Mouse (Mus musculus) gastrocnemius, postnatal 14 days (tissue): ENCODE measurements around the gene Drd5. TPM values are rescaled to one million over a fixed set of nuclear protein-coding genes. Genes with fewer than 3 reads are reported as not detected.

Experiments
- DNase-seq: peaks from one replicate; pipeline ENCODE4 v3.0.0; 2021; ENCODE audit warnings: mixed read lengths
- intact Hi-C: fragments of 180-260 bp; cut with DNase I; formaldehyde crosslinking; loops from one replicate; pipeline ENCODE4 v1.15.1; 2025; ENCODE audit warnings: low total_unique reads
- long read RNA-seq, 2 experiments: library from polyadenylated mRNA; stranded (forward); transcript quantifications; one replicate each; pipeline ENCODE4 v2.0.0; 2021
- total RNA-seq, 2 experiments: library from RNA; stranded (reverse); gene quantifications; 2 replicates each; pipeline ENCODE4 v1.2.3; 2021

Gene Drd5
- total RNA-seq = not detected
- long read RNA-seq, experiment 1 = 0 reads
- long read RNA-seq, experiment 2 = 0 reads

DNA sequence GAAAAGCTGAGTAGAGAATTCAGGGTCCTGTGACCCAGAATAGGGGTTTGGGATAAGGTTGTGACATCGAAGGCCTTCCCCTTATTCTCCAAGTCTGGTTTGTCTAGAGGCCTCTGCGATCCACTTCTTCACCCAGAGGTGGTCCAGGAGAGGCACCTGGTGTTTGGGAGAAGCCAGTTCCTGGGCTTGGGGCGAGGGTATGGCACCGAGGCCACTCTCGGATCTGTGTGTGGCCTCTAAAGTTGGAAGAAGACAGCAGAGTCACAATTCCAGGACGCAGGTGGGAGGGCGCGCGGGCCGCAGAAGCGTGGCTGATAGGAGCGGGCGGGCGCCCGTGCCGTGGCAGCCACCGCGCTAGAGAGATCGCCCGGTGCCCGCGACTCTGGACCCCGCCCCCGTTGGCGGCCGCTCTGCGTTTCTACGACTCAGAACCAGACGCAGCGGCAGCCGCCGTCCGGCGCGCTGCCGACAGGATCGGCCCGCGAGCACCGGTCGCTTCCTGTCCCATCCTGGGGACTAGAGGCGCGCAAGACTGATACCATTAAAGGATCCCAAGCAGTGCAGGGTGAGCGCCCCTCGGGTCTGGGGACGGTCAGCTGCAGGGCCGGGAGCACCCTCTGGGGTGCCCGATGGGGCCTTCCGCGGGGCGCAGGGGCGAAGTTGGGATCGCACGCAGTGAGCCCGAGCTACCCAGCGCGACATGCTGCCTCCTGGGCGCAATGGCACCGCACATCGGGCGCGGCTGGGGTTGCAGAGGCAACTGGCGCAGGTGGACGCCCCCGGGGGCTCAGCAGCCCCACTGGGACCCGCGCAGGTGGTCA lies at the start of gene Drd5:
Gene Drd5, plus strand, starts transcription at position 402 of the 821 bp plus-strand sequence.
- no peak for DNase-seq
- intact Hi-C loops = no loop called here

DNA sequence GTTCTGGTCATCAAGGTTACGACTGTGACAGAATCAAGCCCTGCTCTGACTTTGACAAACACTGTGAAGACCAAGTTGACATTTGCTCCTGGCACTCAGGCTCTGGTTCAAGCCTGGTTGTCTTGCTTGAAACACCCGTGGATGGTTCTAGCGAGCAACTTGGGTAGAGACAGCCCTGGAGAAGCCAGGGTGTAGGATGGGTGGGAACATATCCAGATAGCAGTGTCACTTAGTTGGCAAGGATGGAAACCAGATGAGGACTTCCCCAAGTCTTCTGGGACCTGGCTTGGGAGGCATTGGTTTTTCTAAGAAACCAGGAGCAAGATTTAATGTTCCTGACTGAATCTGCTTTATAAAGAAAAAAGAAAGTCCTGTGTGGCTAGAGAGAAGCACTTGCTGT lies 48.2 kb upstream of the Drd5 start:
- intact Hi-C loops = no loop called here
- no peak for DNase-seq

DNA sequence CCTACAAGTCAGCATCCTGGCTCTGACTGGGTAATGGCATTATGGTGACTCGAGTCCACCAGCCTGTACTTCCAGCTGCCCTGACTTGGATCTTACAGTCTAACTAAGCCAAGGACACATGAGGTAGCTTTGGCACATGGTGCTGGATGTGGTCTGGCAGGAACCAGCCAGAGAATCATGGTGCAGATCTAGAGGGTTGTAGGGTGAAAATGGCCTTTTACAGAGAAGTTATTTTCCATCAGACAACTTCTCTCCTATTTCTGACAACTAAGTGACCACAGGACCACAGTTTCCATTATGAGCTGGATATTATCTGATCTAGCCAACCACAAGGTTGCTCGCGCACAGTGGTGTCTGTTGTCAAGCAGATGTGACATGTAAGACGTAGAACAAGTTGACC lies 45.3 kb upstream of the Drd5 start:
- no peak for DNase-seq
- intact Hi-C loops = no loop called here

DNA sequence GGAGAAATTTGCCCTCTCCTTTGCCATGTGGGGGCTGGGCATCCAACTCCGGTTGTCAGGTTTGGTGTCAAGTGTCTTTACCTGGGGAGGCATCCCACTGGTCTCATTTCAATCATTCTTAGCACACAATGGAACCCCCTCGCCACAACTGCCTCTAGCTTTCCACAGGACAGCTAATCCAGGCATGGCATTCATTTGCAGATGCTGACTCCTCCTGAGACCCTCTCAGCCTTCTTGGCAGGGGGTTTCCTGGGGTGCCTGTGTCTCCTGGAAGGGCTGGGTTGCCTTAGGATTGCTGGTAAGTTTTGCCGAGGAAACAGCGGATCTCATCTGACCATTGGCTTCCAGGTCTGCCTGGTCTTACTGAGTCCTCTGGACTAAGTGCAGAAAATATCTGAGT lies 43.4 kb upstream of the Drd5 start, which contains the start of gene Otop1:
Gene Otop1, plus strand, starts transcription at position 202 of the 400 bp plus-strand sequence.
- intact Hi-C loops = no loop called here
- DNase-seq = no peak

DNA sequence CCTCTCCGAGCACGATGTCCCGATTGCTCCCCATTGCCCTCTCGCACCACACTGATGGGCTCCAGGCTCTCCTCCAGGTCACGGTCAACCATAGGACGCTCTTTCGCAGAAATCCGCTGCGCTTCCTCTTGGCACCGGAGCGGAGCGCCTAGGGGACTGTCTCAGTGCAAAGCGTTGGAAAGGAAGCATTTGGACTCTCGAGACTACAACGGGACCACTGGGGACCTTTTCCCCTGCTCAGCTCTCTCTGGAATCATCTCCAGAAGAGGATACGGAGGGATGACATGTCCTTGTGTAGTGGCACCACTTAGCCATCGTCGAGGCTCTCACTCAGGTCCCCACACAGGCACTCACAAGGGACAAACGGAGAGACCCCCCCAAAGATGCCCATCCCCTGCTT lies 42.7 kb upstream of the Drd5 start:
- DNase-seq = no peak
- intact Hi-C loops = no loop called here

DNA sequence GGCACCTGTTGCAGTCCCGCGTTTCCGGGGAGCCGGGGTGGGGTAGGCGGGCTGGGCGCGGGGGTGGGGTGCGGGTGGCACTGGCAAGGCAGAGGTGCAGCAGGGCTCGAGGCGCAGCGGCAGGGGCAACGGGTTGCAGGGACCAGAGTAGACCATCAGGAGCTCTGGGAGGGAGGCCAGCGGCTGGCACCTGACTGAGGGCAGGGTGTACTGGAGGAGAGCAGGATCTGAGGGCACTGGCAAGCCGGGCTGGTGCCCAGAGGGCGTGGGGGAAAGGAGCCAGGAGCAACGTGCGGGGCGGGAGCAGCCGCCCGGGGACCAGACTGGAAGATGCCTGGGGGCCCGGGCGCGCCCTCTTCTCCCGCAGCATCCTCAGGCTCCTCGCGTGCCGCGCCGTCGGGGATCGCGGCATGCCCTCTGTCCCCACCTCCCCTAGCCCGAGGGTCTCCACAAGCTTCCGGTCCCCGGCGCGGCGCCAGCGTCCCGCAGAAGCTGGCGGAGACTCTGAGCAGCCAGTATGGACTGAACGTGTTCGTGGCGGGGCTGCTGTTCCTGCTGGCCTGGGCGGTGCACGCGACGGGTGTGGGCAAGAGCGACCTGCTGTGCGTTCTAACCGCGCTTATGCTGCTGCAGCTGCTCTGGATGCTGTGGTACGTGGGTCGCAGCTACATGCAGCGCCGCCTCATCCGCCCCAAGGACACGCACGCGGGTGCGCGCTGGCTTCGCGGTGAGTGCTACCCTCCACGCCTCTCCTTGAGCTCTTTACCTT lies 41.9 kb upstream of the Drd5 start:
- no peak for DNase-seq
- intact Hi-C loops = no loop called here

DNA sequence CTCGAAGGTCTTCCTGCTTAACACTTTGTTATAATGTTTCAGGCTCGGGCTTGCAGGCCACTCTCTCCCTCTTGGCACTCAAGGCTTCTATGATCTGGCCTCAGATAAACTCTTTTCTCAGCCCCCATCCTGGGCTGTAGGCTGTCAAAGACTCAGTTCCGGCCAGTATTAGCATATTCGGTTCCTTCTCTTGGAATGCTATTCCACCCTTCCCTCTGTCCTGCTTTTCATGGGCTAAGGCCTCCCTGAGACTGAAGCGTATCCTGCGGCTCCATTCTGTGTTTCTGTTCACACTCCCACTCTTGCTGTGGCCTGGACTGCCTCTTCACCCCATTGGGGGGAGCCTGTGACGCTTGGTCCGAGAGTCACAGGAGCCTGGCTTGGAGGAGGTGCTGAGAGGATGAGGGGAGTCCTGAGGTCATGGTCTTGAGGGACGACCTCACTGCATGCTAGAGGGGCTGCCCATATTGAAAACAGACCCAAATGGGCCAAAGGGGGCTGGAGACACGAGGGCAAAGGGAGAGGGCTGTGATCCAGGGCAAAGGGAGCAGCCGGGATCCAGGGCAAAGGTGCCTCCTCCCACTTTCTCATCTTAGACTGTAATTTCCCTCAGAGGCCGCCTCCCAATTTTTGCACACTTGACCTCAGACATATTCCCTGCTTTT lies 41.1 kb upstream of the Drd5 start:
- intact Hi-C loops = no loop called here

DNA sequence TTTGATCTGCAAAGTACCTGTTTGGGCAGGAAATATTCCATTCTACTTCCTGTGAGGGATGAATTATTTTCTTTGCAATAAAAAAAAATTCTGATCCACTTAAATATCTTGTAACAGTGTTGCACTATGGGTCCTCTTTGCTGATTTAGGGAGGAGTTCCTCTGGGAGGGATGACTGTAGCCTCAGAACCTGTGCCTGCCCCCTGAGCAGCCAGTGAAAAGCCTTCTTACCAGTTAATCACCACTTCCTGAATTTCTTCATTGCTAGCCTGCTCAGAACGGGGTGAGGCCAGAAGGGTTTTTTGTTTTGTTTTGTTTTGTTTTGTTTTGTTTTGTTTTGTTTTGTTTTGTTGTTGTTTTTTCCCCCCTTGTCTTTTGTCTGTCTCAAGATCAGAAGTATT lies 39.1 kb upstream of the Drd5 start:
- intact Hi-C loops = no loop called here

More for the DNA sequence above, 41.1 kb upstream of the Drd5 start:
- no peak for DNase-seq

DNA sequence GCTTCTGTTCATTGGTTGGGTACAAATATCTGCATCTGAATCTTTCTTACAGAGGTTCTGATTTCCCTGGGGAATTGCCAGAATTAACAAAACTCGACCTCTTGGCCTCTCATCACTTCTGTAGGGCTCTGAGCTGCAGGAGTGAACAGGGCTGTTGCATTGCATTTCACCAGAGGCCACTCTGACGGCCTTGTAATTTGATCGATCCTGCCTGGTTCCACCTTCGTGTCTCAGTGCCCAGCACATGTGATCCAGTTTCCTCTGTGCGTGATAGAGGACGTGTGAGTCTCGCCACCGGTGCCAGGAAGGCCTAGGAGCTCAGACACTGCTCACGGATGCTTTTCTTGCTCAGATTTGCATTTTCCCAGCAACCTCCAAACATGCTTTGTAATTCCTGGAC lies 33.4 kb upstream of the Drd5 start:
- DNase-seq = no peak
- intact Hi-C loops = no loop called here

More for the DNA sequence above, 39.1 kb upstream of the Drd5 start:
- no peak for DNase-seq

DNA sequence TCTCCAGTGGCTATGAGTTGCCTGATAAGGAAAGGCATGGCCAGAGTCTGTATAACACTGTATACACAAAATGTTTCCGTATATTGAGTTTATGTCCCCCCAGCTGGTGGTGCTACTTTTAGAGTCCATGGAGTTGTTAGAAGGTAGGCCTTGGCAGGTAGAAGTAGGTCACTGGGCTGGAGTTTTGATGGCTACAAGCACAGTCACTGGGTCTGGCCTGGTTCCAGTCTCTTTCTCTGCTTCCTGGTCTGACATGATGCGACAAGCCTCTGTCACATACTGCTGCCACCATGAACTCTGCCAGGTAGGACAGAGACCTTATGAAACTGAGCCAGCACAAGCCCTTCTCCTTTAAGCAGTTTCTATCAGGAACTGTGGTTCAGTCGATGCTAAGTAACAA lies 30.7 kb upstream of the Drd5 start:
- intact Hi-C loops = no loop called here

DNA sequence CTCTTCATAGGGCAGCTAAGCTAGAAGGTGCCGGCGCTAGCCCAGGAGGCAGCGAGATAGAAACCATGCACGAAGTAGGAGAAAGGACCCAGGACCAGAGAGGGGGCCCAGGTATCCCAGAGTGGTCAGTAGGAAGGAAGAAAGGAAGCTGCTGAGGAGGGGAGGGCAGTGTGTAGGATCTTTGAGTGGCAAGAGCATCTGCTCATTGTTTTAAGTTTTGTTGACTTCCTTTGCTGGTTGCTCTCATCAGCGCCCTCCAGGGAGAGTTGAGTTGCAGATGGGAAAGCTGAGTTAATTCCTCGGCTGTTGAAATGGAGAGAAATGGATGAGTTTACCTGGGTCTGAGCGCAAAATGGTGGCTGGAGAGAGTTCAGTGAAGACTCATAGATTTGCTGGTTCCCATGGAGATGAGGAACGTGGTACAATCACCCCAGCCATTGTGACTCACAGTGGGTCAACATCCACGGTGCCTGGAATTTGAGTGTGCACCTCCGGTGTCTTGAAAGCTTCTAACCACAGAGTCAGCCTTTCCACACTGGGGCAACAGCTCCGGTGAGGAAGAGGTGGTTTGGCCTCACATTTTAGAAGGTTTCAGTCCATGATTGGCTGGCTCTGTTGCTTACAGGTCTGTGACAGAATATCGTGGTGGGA lies 17.3 kb upstream of the Drd5 start:
- no peak for DNase-seq
- intact Hi-C loops = no loop called here

More for the DNA sequence above, 30.7 kb upstream of the Drd5 start:
- DNase-seq = no peak

DNA sequence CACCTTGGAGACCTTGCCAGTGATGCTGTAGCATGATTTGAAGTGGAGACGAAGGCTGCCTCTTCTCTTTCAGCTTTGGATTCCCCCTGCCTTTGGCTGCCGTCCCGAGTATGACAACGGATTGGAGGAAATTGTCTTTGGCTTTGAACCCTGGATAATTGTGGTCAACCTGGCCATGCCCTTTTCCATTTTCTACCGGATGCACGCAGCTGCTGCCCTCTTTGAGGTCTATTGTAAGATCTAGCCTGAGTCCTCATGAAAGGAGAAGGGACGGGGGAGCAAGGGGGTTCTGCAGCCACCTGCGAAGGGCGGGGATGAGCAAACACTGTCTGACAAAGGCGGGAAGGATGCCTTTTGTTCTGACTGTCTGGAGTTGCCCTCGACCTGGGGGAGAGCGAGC lies 16.5 kb upstream of the Drd5 start:
- no peak for DNase-seq
- intact Hi-C loops = no loop called here

DNA sequence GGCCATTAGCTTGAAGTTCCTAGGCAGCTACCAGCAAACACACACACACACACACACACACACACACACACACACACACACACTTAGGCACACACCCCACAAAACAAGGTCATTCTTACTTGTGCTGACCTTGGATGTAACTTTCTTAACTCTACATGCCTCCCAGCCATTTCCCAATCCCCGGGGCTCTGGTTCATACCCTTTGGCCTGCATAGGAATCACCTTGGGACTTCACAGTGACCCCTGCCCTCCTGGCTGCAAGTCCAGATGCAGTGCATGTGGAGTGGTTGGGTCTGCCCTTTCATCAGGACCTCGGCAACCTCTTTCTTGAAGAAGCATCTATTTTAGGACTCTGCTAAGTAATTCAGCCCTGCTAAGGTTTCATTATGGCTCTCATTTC lies 13.9 kb upstream of the Drd5 start:
- intact Hi-C loops = loop anchor here (5.0 kb wide), 2 partner anchors 162 to 327 kb away; no protein-coding TSS in a partner anchor
- no peak for DNase-seq

DNA sequence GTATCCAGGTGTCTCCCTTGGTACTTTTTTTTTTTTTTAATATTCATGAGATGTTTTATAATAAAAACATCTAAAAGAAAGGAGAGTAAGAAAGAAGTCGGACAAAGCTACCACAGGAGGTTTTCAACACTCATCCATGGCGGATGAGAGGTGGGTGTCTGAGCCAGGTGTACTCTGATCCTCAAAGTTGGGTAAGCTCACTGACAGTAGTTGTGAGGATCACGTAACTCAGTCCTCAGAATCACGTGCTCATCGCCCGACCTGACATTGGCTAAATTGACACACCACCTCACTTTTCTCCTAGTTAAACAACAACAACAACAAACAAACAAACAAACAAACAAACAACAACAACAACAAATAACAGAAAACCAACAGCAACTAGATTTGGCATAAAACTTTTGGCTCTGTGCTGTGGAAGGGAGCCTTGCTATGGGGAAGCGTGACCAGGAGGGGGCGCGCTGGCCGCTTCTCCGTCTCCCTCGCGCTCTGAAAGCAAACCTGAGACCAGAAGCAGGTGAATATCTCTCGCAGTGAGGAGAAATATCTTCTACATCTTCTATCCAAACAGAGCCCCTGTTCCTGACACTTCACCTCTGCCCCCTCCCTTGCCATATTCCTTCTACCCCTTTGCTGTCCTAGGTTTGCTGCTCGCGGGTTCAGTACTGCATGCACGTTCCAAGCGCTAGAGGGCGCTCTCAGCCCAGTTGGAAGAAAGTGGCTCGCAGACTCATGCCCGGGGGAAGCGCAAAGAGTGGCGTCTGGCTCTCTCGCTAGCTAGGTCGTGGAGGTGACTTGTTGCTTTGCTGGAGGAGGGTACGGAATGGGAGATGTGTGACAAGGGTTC lies 11.7 kb upstream of the Drd5 start:
- DNase-seq = peak; percentile 85
- intact Hi-C loops = loop anchor here (5.0 kb wide), 2 partner anchors 160 to 325 kb away; no protein-coding TSS in a partner anchor

DNA sequence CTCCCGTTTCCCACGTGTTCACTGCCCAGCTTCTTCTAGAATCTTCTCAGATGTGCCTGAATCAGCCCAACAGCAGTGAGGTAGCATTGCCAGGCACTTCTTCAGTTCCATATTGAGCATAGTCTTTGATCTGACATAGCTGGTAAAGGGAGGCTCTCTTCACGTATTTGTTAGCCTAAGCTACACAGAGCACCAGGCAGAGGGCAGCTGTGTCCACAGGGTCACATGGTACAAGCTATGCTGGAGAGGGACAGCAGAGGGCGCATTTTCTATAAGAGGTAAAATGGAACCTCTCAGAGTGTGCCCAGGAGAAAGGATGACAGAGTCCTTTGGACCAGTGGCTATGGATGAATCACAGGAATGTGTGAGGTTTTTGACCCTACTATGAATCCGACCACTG lies 10.3 kb upstream of the Drd5 start:
- intact Hi-C loops = loop anchor here (5.0 kb wide), 2 partner anchors 158 to 323 kb away; no protein-coding TSS in a partner anchor
- peak; percentile 42 for DNase-seq

DNA sequence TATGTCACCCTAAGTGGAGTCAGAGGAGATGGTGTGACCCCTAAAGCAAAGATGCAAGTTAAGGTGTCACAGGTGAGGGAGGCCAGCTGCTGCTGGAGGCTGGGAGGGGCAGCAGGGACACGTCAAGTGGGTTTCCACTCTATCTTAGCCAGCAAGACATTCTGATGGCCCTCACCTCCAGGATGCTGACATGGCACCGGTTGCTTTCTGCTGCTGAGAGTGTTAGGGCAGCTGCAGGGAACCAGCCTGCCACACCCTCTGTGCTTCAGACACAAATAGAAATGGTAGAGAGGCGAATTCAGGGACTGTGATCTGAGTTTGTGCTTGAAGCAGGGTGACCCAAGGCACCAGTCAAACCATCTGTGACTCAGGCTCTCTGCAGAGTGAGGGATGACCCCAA lies 9.4 kb upstream of the Drd5 start:
- no peak for DNase-seq
- intact Hi-C loops = loop anchor here (5.0 kb wide), 2 partner anchors 158 to 323 kb away; no protein-coding TSS in a partner anchor

DNA sequence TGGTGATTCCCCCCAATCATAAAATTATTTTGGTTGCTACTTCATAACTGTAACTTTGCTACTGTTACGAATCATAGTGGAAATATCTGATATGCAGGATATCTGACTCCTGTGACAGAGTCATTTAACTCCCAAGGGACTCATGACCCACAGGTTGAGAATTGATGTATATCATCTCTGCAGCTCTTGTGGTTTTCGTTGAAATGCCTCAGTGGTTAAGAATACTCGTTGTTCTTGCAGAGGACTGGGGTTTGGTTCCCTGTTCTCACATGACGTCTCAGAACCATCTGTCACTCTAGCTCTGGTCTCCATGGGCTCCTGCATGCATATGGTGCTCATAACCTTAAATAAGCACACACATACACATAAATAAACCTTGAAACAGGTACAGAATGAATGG lies 14.2 kb downstream of the Drd5 start:
- intact Hi-C loops = no loop called here
- no peak for DNase-seq

DNA sequence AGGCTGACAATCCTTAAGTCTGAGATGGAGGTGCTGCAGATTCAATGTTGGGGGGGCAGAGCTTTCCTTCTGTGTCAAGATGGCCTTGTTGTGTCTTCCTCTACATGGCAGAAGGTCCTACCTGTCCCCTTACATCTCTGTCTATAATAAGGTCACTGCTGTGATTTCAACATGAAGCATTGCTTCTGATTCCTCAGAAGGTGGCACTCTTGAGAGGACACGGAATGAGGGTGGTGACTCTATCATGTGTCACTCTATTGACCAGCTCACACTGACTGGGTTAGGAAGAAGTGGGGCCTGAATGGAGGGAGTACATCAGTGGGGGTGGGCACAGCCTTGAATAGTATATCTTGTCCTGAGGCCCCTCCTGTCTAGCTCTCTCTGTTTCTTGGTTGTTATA lies 15.4 kb downstream of the Drd5 start:
- intact Hi-C loops = no loop called here
- no peak for DNase-seq

DNA sequence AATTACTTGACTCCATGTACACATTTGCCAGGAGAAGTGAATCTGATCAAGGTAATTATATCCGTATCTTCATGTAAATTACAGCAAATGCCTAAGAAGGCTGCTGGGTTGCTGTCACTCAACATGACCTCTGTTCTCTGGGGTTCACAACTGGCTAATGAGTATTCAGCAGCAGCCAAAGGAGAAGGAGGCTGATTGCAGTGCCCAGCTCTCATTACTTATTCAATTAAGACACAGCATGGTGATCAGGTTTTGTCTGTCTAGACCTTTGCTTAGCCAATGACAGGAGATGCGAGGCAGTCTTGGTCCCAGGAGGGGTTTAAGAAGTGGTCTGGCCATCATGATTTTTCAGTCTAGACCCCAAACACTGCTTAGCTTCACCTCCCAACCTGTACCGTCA lies 23.9 kb downstream of the Drd5 start:
- DNase-seq = no peak
- intact Hi-C loops = no loop called here
